Mouse (Mus musculus): ENCODE measurements around the gene Pde2a.

Gene Pde2a

DNA sequence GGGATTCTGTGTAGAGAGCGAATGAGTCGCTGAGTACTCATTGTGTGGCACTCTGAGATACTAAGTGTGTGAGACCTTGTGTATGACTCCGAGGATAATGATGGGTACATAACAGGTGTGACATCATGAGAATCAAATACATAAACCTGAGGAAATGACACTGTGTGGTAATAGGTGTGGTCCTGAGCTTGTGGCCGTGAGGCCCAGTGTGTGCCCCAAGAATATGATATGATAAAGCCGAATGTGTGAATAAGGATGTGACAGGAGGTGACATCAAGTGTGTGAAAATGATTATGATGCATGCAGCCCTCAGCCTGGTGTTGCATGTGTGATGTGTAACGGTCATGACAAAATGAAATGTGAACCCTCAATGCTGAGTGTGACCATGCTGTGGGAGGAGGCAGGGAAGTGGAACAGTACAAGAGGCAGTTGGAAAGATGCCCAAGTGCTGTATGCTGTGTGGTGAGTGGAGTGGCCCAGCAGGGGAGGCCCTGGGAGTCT, 45.1 kb downstream of the Pde2a start:
- intact Hi-C loops (cut with DNase I), result no loop called here

DNA sequence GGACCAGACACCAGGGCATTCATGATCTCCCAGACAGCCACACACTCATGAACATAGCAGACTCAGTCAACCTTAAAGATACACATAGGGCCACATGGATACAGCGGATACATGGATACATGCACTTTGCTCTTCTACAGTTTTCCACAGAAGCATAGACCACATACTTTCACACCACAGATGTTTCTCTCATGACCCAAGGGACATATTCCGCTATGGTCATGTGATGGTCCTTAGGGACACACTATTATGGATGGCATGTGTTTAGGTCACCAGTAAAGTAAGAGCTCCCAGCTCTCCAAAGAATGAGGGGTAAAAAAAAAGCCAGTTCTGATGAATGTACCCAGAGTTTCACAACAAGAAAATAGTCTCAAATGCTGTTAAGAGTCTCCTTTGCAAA, 49.9 kb downstream of the Pde2a start:
- intact Hi-C loops (cut with DNase I), result no loop called here

DNA sequence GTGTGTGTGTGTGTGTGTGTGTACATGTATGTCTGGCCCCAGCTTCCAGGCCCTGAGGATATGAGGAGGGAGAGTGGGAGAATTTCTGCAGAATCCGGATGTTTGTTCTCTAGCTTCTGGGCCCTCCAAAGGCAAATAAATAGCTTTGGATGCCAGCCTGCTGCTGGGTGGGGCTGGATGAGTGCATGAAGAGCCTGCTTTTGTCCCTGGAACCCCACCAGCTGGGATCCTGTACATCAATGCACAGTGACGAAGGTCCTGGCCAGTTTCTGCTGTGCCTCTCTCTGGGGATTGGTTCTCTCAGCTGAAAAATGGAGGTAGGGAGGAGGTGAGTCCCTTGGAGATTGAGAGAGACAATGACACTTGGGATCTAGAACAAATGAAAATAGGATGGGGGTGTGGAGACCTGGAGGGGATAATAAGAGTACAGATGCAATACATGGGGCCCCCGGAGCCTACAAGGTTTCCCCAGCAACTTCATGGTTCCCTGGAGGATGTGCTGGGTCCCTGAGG, 50.5 kb downstream of the Pde2a start:
- intact Hi-C loops (cut with DNase I), result no loop called here

DNA sequence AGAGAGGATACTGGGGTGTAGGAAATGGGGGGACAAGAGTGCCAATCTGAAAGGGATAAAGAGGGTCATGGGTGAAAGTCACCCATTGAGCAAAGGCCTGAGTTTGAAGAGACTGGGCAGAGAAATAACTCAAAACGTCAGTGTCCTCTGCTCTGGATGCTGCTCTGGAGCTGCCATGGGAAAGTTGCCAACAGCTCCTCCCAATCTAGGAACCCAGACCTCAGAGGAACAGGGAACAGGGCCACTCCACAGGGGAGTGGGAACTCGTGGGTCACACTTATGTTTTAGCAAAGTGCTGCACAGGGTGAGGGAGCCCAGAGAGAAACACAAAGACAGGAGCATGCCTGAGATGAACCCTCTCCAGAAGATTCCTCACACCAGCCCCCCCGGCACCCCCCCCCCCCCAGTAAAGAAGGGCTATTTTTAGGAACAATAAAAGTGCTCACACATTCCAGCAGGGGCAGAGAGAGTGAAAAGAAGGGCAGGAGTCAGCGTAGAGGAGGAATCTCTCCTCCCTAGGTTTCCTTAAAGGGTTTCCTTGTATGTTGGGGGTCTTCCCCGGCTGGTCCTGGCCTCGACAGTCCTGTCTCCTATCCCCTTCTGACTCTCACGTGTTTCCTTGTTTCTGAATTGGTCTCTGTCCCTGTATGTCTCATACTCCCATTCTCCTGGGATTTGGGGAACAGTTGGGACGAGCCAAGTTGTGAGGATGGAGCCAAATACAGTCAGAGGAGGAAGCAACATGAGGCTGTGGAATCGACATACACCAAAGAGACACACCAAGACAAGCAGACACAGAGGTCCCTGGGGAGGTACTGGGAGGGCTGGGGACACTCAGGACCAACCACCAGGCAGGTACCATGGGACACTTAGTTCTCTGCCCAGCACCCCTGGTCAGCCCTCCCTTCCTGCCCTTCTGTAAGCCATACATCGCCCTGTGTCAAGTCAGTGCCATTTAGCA, 51.4 kb downstream of the Pde2a start:
- intact Hi-C loops (cut with DNase I), result no loop called here

DNA sequence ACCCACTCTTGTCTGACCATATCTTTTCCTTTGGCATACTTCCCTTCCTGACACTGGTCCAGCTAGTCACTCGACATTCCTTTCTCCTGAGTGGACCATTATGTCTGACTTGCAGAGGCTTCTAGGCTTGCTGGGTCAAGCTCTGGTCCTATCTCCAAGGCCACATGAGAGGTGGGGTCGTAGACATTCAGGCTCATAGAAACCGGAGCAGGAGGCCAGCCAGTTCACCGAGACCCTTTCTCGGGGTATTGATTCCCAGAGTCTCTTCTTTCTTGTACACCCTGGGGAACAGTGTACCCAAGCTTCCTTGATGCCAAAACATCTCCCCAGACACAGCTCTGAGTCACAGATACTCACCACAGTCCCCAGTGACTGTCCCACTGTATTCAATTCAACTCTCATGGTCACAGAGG, 52.9 kb downstream of the Pde2a start:
- intact Hi-C loops (cut with DNase I), result no loop called here

DNA sequence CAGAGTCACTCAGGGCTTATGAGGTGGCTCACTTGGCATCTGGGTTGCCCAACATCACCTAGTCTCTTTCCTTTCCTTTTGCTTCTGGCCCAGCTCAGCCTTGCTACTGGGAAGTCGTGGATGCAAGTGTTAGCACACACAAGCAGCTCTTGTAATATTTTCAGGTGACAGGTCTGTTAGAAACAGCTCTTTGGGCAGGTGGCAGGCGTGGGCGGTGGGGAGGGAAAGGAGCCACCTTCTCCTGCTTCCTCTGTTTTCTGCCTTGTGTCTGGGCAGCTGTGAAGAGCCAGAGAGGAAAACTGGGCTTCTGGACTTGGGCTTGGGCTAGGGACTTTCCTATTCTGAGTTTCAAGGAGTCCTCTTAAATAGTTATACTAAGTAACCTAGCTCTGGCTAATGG, 54.5 kb downstream of the Pde2a start:
- intact Hi-C loops (cut with DNase I), result no loop called here

DNA sequence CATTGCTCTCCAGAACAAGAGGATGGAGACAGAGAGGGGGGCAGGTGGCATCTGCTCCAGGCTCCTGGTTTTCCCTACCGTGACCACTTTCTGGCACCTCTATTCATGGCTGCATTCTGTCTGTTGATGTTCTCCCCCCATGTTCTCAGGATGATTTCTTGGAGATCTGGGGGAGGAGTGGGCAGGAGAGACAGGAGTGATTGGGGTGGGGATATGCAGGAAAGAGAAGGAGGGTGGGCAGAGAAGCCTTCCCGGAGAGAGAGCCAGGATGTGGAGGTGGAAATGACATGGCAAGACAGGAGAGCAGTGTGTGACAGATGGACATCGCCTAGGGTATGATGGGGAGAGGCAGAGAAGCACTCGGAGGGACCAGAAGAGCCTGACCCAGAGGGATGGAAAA, 55.0 kb downstream of the Pde2a start:
- intact Hi-C loops (cut with DNase I), result no loop called here

DNA sequence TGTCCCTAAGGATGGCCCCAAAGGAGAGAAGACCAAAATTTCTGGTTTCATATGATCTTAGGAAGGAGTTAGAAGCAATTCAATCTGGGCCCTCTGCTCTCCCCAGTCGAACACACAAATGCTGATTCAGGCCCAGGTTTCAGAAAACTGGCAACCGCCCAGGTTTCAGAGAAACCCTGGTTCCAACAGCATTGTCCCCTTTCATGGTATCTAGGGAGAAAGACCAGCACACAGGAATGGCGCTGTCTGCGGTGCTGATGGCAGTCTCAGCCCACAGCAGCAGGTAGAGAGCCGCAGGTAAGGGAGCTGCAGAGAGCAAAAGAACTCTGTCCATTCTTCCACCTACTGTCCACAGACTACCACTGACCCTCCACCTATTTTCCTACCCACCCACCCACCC, 55.7 kb downstream of the Pde2a start:
- intact Hi-C loops (cut with DNase I), result no loop called here

DNA sequence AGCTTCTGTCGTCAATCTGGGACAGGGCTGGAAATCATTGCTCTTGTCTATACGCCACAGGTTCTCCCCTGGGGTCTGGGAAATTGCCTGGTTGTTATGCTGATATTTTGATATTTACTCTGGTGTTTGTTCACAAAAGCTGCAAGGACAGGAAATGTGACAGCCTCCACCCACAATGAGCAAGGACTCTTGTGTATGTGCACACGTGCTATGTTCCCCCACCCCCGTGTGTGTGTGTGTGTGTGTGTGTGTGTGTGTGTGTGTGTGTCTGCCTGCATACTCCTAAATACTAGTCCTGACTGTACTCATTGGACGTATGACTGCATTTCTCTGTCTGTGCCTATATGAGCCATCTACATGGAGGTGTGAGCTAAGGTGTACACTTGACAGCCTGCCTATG, 56.6 kb downstream of the Pde2a start:
- intact Hi-C loops (cut with DNase I), result no loop called here

DNA sequence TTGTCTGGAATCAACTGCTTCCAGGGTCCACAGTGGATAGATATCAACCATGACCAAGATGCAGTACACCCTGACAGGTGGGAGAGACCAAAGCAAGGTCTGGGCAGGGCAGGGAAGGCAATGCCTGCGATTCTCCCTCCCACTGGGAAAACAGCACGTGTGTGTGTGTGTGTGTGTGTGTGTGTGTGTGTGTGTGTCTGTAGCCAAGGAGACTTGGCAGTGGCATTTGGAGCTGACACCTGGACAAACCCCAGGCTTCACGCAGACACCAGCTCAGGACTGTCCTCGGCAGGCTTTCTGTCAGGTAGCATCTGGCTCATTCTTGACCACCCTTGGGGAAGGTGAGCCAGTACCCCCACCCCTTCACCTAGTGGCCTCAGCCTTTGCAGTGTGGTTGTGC, 58.4 kb downstream of the Pde2a start:
- intact Hi-C loops (cut with DNase I), result no loop called here

DNA sequence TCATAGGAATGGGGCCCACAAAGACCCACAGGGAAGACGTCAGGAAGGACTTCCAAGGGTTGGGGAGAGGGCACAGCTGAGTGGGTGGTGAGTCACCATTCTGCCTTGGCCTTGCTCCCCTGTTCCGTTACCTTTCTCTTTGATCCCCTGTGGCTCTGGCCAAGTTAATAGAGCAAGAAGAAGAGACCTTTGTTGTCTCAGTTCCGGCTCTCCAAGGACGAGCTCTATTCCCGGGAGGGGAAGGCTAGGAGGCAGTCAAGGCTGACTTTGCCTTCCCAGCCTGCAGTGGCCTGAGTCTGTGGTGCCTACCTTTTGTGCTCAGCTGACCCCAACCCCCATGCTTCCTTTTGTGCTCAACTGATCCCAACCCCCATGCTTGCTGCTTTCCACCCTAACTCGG, 59.2 kb downstream of the Pde2a start:
- intact Hi-C loops (cut with DNase I), result no loop called here

DNA sequence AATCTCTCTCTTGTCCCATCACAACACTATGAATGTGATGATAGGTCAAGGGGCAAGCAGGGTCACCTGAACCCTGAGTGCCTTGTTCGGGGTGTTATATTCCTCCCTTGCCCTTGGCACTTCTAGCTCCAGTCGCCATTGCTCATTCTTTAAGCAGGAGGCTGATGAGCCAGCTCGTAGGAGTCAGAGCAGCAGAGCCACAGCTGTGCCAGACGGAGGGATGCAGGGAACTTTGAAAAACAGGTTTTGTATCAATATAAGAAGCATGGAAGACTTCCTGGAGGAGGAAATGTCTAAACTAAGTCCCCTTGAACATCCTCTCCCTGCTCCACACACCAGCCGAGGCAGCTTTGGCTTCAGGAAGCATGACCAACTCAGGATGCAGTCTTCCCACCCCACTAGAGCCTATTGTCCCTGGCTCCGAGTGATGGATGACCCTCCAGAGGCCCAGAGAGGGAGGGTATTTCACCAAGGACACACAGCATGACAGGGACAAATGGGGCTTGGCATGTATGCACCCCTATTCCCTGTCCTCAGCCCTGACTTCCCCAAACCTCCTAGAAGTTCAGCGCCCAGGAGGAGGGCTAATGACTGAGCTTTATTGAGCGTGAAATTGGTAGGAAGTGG, 60.5 kb downstream of the Pde2a start:
- intact Hi-C loops (cut with DNase I), result no loop called here

DNA sequence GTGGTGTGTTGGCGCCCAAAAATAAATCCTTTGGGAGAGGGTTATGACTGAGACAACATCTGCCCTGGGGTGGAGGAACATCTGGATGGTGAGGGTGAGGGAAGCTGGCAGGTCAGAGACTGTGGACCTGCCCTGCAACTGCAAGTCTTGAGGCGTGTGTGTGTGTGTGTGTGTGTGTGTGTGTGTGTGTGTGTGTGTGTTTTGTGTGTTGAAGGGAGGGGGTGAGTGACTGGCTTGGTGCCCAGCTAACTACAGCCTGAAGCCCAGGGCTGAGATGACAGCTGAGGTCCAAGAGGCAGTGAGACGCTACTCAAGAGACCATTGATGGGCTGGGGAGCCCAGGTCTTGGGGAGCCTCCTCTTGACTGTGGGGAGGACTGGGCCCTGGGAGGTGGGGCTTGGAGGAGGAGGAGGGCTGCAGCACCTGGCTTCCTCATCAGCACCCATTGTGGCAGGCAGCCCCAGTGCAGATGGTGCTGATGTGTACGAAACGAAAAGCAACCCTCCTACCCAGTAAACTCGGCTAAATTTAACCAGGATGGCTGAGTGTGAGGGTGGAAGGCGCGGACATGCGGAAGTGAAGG, 61.1 kb downstream of the Pde2a start:
- intact Hi-C loops (cut with DNase I), result no loop called here

DNA sequence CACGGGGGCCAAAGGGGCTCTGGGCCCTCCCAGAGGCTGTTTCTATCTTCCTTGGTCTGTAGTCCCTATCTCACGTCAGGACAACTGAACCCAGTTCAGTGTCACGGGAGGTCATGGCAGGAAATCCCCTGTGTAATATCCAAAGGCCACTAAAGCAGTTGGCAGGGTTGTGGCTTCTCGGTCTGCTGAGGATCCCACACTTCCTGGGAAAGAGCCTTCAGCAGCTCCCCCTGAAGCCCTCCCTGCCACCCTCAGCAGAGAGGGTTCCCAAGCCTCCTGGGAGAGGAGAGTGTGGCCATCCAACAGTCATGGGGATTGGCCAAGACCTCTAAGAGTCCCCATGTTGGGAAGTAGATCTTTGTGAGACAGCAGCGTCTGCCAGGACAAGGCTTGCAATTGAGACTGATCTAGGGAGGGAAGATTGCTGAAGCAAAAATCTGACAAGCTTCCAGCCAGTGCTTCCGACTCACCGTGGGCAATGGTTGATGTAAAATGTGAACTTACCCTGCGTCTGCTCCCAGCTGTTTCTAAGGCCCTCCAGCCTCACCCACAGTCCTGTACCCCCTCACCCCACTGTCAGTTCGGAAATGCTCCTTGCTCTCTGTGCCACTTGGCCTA, 62.1 kb downstream of the Pde2a start:
- intact Hi-C loops (cut with DNase I), result no loop called here

DNA sequence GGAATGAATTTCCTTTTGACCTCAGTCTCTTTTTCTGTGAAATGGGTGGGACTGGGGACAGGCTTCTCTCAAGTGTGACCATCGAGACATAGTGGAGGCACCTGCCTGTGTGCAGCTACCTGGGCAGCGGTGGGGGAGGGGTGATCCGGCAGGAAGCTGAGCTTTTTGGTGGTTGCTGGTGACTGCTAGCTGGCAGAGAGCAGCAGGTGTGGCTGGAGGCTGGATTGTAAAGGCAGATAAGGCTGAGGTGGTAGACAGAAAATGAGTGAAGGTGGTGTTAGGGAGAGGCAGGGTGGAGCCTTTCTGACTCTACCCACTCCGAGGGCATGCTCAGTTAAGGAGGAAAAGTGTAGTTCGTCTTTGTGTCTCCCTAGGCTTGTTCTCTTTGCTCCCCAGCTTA, 65.6 kb downstream of the Pde2a start:
- intact Hi-C loops (cut with DNase I), result no loop called here

DNA sequence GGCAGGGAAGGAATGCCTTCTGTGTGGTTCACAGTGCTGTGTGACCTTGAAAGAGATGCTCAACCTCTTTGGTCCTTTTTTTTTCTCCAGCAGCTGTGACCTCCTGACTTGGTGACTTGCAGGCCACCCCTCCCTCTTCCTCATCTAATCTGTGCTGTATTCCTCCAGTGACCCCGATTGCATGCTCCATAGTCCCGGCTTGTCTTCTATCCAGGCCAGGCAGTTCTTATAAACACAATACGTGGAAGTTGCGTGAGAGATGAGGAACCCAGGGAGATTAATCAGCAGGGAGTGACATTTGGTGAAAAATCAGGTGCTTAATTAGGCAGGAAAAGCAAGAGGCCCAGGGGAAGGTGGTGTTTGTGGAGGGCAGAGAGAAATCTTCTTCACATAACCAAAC, 69.5 kb downstream of the Pde2a start:
- intact Hi-C loops (cut with DNase I), result no loop called here

DNA sequence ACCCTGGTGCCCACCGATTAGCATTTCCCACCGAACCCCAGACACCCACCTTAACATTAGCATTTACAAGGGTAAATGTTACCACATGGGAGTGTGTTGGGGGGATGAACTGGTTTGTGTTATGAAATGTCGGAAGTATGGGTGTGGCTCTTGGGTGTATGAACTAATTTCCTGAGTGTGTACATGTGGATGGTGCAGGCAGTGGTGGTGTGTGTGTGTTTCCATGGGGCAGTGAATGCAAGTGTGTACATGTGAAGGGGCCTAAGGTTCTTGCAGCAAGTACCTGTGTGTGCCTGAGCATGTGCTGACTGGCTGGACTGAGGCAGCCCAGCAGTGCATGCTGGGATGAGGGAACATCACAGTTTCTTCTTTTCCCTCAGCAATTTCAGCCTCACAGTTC, 76.9 kb downstream of the Pde2a start:
- intact Hi-C loops (cut with DNase I), result no loop called here

DNA sequence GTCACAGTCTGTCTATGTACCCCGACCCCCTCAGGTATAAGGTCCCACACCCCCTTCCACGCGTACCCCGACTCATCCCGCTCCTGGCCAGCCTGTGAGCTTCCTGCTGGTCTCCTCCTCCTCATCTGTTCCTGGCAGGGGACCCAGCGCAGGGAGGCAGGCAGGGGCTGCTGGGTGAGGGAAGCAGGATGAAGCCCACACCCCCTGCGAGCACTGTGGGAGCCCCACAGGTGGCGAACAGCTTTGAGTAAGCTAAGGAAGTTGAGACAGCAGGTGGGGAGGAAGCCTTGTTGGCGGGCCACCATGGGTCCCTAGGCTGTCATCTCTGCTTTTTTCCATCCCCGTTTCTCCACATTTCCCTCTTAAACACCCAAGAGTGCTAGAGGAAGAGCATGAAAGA, 77.8 kb downstream of the Pde2a start:
- intact Hi-C loops (cut with DNase I), result no loop called here

DNA sequence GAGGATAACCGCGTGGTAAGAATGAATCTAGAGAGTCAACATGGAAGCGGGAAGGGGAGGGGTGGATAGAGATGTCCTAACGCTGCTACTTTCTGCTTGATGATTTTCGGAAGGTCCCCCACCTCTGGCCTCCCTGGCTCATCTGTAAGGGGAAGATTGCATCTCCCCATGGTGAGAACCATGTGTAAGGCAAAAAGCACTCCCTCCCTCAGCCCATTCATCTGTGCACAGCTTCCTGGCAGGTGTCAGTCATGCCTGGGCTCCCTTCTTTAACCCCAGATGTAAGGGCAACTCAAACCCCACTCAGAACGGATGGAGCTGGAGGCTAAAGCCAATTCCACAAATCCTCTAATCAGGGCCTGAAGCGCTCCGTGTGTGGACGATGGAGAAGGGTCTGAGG, 78.2 kb downstream of the Pde2a start:
- intact Hi-C loops (cut with DNase I), result loop anchor here (5.0 kb wide), 1 partner anchor 72 kb away; no protein-coding TSS in a partner anchor

DNA sequence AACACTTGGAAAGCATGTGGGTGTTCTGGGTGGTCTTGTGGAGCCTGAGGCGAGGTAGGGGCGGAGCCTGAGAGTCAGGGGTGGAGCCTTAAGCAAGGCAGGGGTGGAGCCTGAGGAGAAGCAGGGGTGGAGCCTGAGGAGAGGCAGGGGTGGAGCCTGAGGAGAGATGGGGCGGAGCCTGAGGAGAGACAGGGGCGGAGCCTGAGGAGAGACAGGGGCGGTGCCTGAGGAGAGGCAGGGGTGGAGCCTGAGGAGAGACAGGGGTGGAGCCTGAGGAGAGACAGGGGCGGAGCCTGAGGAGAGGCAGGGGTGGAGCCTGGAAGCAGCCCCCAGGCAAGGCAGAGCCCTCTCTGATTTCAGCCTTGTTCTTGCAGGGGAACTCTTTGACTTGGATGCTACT, 79.7 kb downstream of the Pde2a start:
- intact Hi-C loops (cut with DNase I), result loop anchor here (5.0 kb wide), 1 partner anchor 74 kb away; no protein-coding TSS in a partner anchor

DNA sequence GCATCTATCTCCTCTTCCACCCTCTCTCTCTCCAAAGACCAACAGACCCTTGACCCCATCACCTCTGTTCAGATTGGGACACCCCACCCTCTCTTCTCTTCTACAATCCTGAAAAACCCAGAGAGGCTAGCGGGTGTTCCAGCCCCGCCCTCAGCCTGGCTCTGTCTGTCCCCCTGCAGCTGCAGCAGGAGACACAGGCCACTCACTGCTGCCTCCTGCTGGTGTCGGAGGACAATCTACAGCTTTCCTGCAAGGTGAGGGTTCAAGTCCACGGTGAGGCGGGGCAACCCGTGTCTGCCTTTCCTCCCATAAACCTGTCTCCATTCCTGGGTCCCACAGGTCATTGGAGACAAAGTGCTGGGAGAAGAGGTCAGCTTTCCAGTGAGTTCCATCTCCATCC, 80.2 kb downstream of the Pde2a start:
- intact Hi-C loops (cut with DNase I), result loop anchor here (5.0 kb wide), 1 partner anchor 74 kb away; no protein-coding TSS in a partner anchor

All from adrenal gland (tissue).